Mouse (Mus musculus): ENCODE data around the gene Epb41l4b. TPM values are rescaled to one million over a fixed set of nuclear protein-coding genes. Genes with fewer than 3 reads are reported as not detected.

Gene Epb41l4b
- polyA plus RNA-seq, 1 experiment from 2014 or later: 0.69 TPM

DNA sequence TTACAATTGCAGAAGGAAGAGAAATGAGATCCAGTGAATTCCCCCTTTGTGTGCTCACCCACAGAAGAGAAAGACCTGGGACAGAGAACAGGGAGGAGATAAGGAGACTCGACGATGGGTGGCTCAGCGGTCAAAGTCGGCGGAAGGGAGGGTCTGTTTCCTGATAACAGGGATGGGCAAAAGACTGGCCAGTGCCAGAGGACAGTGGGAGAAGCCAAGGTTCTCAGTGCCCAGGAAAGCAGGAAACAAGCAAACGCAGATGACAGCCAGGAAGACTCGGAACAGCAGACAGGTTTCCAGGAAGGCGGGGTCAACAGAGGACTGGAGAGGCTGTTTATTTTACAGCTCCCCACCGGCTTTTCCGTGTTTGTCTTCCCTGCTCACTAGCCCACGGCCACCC is 20.2 kb downstream of the Epb41l4b start:
- Histone ChIP-seq H3K4me1 (no peaks in the 10 kb centered on the region), H3K36me3 (no peaks in the 10 kb centered on the region), H3K4me3 (no peak overlapping the region), H3K27me3 (no peaks in the 10 kb centered on the region), H3K27ac (replicated peaks) (no peak overlapping the region), H3K4me2 (replicated peaks) (no peak overlapping the region), H3K9ac (replicated peaks) (no peak overlapping the region), H3K9me3 (no peaks in the 10 kb centered on the region)
- 71% methylated on average over 11 of the region's 11 CpGs for WGBS
- ATAC-seq (replicated peaks): no peak

GRCm38 (mm10) chr4:57122166-57122565 is 21.1 kb downstream of the Epb41l4b start:
- Histone ChIP-seq H3K9me3 (no peaks in the 10 kb centered on the region), H3K4me3 (no peak overlapping the region), H3K27ac (replicated peaks) (no peak overlapping the region), H3K4me1 (no peaks in the 10 kb centered on the region), H3K9ac (replicated peaks) (no peak overlapping the region), H3K4me2 (replicated peaks) (no peak overlapping the region), H3K36me3 (no peaks in the 10 kb centered on the region), H3K27me3 (no peaks in the 10 kb centered on the region)
- 90% methylated on average over 3 of the region's 3 CpGs for WGBS
- no peak for ATAC-seq (replicated peaks)

DNA sequence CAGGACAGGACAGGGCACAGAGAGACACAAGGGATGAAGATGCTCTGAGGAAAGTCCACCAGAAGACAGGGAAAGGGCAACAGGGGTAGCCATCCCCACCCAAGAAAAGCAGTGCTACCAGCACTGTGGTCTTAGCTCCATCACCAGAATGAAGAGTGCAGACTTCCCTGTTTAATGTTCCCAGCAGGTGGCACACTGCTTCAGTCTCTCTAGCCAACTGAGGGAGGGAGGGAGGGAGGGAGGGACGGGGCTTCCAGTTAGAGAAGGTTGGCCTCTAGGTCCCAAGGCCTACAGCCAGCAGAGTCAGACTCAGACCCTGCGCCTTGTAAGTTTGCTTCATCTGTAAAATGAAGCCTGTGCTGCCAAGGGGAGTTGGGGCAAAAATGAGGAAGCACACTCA is 22.7 kb downstream of the Epb41l4b start:
- 0 out of 2 replicates have a peak, but pooled peaks have one; percentile 26 for ATAC-seq (replicated peaks)
- no peaks in the 10 kb centered on the region for H3K36me3 ChIP-seq
- no peaks in the 10 kb centered on the region for H3K27me3 ChIP-seq
- H3K27ac ChIP-seq (replicated peaks): no peak overlapping the region
- no peak overlapping the region for H3K4me2 ChIP-seq (replicated peaks)
- no peaks in the 10 kb centered on the region for H3K9me3 ChIP-seq
- H3K4me3 ChIP-seq: no peak overlapping the region
- H3K9ac ChIP-seq (replicated peaks): no peak overlapping the region
- H3K4me1 ChIP-seq: no peaks in the 10 kb centered on the region
- 42% methylated on average over 2 of the region's 2 CpGs for WGBS

- Histone ChIP-seq H3K27ac (replicated peaks) (no peak overlapping the region), H3K4me3 (no peak overlapping the region), H3K9me3 (no peaks in the 10 kb centered on the region), H3K4me2 (replicated peaks) (no peak overlapping the region), H3K9ac (replicated peaks) (no peak overlapping the region), H3K4me1 (no peaks in the 10 kb centered on the region), H3K36me3 (no peaks in the 10 kb centered on the region), H3K27me3 (no peaks in the 10 kb centered on the region)
- no peak for ATAC-seq (replicated peaks)
- WGBS: 89% methylated on average over 6 of the region's 6 CpGs
Measured at GRCm38 (mm10) chr4:57119976-57120375, 23.3 kb downstream of the Epb41l4b start.

DNA sequence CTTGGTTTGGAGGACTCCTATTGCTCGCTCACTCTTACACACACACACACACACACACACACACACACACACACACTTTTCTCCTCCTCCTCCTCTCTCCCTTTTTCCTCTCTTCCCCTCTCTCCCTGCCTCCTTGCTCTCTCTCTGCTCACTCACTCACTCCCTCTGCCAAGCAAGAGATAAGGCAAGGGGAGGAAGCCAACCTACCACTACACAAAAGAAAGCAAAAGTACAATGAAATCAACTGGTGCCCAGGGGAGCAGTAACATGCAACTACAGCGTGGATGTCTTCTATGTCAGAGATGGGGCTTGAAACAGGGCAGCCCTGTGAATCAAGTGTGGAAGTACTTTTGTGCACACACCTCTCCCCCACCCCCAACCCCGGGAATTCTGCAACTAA is 24.4 kb downstream of the Epb41l4b start:
- 85% methylated on average over 3 of the region's 3 CpGs for WGBS

GRCm38 (mm10) chr4:57116278-57116677 is 27.0 kb downstream of the Epb41l4b start:
- Histone ChIP-seq H3K9me3 (no peaks in the 10 kb centered on the region), H3K9ac (replicated peaks) (no peak overlapping the region), H3K4me1 (no peaks in the 10 kb centered on the region), H3K27ac (replicated peaks) (no peak overlapping the region), H3K36me3 (no peaks in the 10 kb centered on the region), H3K4me3 (no peak overlapping the region), H3K27me3 (no peaks in the 10 kb centered on the region), H3K4me2 (replicated peaks) (no peak overlapping the region)
- ATAC-seq (replicated peaks): no peak
- 86% methylated on average over 6 of the region's 6 CpGs for WGBS

More for the DNA sequence above, 24.4 kb downstream of the Epb41l4b start:
- no peak overlapping the region for H3K4me3 ChIP-seq
- no peak overlapping the region for H3K9ac ChIP-seq (replicated peaks)
- no peaks in the 10 kb centered on the region for H3K9me3 ChIP-seq
- no peak overlapping the region for H3K27ac ChIP-seq (replicated peaks)
- no peak overlapping the region for H3K4me2 ChIP-seq (replicated peaks)
- no peaks in the 10 kb centered on the region for H3K27me3 ChIP-seq
- H3K36me3 ChIP-seq: no peaks in the 10 kb centered on the region
- ATAC-seq (replicated peaks): no peak
- no peaks in the 10 kb centered on the region for H3K4me1 ChIP-seq

DNA sequence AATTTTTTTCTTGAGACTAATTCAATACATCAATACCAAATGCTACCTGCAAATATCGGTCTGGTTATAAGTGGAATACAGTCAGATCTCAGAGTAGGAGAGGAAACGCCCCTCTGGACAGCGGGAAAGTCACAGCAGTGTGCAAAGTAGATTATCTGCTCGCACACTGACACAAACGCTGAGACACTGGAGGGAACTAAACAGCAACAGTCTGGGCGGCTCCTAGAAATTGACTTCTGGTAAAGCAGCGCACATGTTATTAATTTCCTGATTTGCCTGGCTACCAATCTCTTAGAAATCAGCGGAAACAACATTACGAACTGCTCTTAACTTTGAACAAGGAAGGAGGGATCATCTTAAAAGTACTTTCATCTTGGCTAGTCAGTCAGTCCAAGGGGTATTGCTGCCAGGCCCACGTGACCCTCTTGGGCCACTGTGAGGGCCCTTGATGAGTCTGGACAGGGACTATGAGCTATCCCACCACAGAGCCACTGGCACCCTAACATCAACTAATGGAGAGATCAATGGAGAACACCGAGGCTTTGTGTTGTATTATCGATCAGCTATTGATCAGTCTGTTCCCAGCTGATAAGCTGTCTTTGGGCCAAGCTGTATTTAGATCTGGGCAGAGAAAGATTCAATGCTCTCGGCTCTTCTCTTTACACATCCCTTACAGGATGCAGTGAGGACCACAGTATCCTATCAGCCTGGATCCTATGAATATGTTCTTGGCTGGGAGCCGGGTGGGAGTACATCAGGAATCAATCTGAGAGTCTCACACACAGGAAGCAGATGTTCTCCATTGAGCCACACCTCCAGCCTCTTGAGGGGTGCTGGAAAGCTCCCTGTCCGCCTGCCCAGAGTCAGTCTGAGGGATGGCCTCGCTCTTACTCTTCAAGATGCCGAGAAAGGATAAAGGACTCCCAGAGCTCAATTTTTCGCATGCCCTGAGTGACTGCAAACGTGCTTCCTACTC is 28.3 kb downstream of the Epb41l4b start:
- Histone ChIP-seq H3K4me2 (replicated peaks) (no peak overlapping the region), H3K4me3 (no peak overlapping the region), H3K9ac (replicated peaks) (no peak overlapping the region), H3K27me3 (no peaks in the 10 kb centered on the region), H3K9me3 (no peaks in the 10 kb centered on the region), H3K4me1 (no peaks in the 10 kb centered on the region), H3K36me3 (no peaks in the 10 kb centered on the region), H3K27ac (replicated peaks) (no peak overlapping the region)
- WGBS: 85% methylated on average over 19 of the region's 19 CpGs
- no peak for ATAC-seq (replicated peaks)

GRCm38 (mm10) chr4:57113472-57114216 is 29.6 kb downstream of the Epb41l4b start:
- Histone ChIP-seq H3K4me1 (peaks cover 4% of the 10 kb centered on the region; the same call in 1 of the 2 replicates), H3K27ac (replicated peaks) (no peak overlapping the region), H3K9ac (replicated peaks) (no peak overlapping the region), H3K4me2 (replicated peaks) (no peak overlapping the region), H3K27me3 (no peaks in the 10 kb centered on the region), H3K9me3 (no peaks in the 10 kb centered on the region), H3K36me3 (no peaks in the 10 kb centered on the region), H3K4me3 (no peak overlapping the region)
- 68% methylated on average over 7 of the region's 7 CpGs for WGBS
- ATAC-seq (replicated peaks): no peak

GRCm38 (mm10) chr4:57111992-57112540 is 31.2 kb downstream of the Epb41l4b start:
- no peaks in the 10 kb centered on the region for H3K9me3 ChIP-seq
- no peak overlapping the region for H3K4me2 ChIP-seq (replicated peaks)
- H3K4me1 ChIP-seq: peaks cover 4% of the 10 kb centered on the region; the same call in 1 of the 2 replicates
- H3K27me3 ChIP-seq: no peaks in the 10 kb centered on the region
- no peak for ATAC-seq (replicated peaks)
- H3K27ac ChIP-seq (replicated peaks): no peak overlapping the region
- no peak overlapping the region for H3K4me3 ChIP-seq
- 90% methylated on average over 11 of the region's 11 CpGs for WGBS
- no peaks in the 10 kb centered on the region for H3K36me3 ChIP-seq
- H3K9ac ChIP-seq (replicated peaks): no peak overlapping the region

DNA sequence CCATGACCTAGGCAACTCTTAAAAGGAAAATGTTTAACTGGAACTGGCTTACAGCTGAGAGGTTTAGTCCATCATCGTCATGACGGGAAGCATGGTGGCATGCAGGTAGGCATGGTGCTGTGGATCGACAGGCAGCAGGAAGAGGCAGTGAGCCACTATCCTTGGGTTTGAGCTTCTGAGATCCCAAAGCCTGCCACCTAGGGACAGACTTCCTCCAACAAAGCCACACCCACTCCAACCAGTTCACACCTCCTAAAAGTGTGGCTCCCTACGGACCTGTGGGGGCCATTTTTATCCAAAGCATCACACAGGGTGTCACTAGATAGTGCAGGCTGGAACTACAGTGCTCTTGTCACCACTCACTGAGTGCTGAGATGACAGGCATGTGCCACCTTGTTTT is 31.8 kb downstream of the Epb41l4b start:
- H3K9me3 ChIP-seq: no peaks in the 10 kb centered on the region
- no peak overlapping the region for H3K4me2 ChIP-seq (replicated peaks)
- 94% methylated on average over 4 of the region's 4 CpGs for WGBS
- no peaks in the 10 kb centered on the region for H3K27me3 ChIP-seq
- H3K36me3 ChIP-seq: no peaks in the 10 kb centered on the region
- H3K4me1 ChIP-seq: peaks cover 4% of the 10 kb centered on the region; the same call in 1 of the 2 replicates
- ATAC-seq (replicated peaks): no peak
- no peak overlapping the region for H3K27ac ChIP-seq (replicated peaks)
- no peak overlapping the region for H3K9ac ChIP-seq (replicated peaks)
- H3K4me3 ChIP-seq: no peak overlapping the region

DNA sequence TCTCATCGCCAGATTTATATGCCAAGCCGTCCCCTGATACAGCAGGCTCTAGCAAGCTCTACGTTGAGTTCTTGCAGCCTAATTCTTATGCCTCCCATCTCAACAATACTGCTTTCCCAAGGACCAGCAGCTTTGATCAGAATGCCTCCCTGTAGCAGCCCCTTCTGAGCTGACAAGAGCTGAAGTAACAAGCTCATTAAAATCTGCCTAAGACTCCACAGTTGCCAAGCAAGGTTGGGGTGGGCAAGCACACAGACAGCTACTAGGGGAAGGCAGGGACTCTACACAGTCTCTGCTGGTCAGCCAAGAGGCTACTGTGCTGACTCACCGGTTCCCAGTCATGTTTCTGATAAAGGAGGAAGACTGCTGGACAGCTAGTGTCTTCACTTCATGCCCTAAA is 33.7 kb downstream of the Epb41l4b start:
- WGBS: 30% methylated on average over 4 of the region's 4 CpGs
- 0 out of 2 replicates have a peak, but pooled peaks have one; percentile 23 for ATAC-seq (replicated peaks)

GRCm38 (mm10) chr4:57105339-57105738 is 37.9 kb downstream of the Epb41l4b start:
- WGBS: 72% methylated on average over 6 of the region's 6 CpGs
- Histone ChIP-seq H3K4me1 (peaks cover 4% of the 10 kb centered on the region; the same call in 1 of the 2 replicates), H3K36me3 (no peaks in the 10 kb centered on the region), H3K27me3 (no peaks in the 10 kb centered on the region), H3K4me2 (replicated peaks) (no peak overlapping the region), H3K4me3 (no peak overlapping the region), H3K9me3 (no peaks in the 10 kb centered on the region), H3K9ac (replicated peaks) (no peak overlapping the region), H3K27ac (replicated peaks) (no peak overlapping the region)
- ATAC-seq (replicated peaks): no peak

More for the DNA sequence above, 33.7 kb downstream of the Epb41l4b start:
- H3K27me3 ChIP-seq: no peaks in the 10 kb centered on the region
- H3K27ac ChIP-seq (replicated peaks): no peak overlapping the region
- peaks cover 4% of the 10 kb centered on the region; the same call in 1 of the 2 replicates for H3K4me1 ChIP-seq
- H3K36me3 ChIP-seq: no peaks in the 10 kb centered on the region
- no peak overlapping the region for H3K9ac ChIP-seq (replicated peaks)
- no peak overlapping the region for H3K4me2 ChIP-seq (replicated peaks)
- H3K9me3 ChIP-seq: no peaks in the 10 kb centered on the region
- no peak overlapping the region for H3K4me3 ChIP-seq

Data from forebrain, embryonic 15.5 days (tissue).